Mouse (Mus musculus): ENCODE data around the gene Krt27.

Krt27 gene

GRCm38 (mm10) chr11:99351004-99351403 lies at the start of gene Krt27:
Gene Krt27 (minus strand): TSS chr11:99351104.
- no peak for DNase-seq (ENCODE audit: low read depth in 2 of 2, low spot score in 2 of 2)

GRCm38 (mm10) chr11:99399956-99400549 lies 49.1 kb upstream of the Krt27 start:
- no peak for DNase-seq (ENCODE audit: low read depth in 2 of 2, low spot score in 2 of 2)

GRCm38 (mm10) chr11:99398832-99399231 lies 47.9 kb upstream of the Krt27 start:
- no peak for DNase-seq (ENCODE audit: low read depth in 2 of 2, low spot score in 2 of 2)

GRCm38 (mm10) chr11:99398084-99398483 lies 47.2 kb upstream of the Krt27 start:
- no peak for DNase-seq (ENCODE audit: low read depth in 2 of 2, low spot score in 2 of 2)

DNA sequence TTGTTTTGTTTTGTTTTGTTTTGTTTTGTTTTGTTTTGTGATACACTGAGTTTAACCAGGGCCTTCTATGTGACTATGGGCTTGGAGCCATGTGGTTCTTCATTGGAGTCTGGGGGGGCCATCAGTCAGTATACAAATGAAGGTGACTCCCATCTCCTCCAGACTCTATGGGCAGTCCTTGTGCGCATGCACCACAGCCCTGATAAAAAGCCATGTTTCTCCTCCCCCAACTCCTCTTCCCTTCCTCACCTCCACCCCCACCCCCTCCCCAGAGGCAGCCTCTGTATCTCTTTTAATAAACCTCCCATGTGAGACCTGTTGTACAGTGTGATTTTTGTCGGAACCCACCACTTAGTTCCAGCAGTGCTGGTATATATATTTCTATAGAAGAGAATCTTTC lies 45.8 kb upstream of the Krt27 start:
- DNase-seq (ENCODE audit: low read depth in 2 of 2, low spot score in 2 of 2) = no peak

- no peak for DNase-seq (ENCODE audit: low read depth in 2 of 2, low spot score in 2 of 2)
These were observed 45.1 kb upstream of the Krt27 start for GRCm38 (mm10) chr11:99396034-99396433.

DNA sequence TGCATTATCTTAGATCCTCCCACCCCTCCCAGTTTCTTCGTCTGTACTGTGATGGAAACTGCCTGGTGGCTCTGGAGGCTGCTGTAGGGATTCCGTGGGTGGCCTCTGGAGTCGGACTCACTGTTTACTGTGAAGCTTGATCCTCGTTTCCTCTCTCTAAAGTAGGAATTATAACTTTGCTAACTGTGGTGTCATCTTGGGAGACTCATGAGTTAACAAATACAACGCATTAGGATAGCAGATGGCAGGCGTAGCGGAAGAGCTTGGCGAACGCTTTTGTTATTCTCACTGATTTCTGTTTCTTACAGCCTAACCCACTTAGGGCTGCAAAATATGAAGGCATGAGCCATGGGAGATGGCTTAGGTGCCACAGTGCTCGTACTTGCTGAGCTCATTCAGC lies 41.6 kb upstream of the Krt27 start:
- DNase-seq (ENCODE audit: low read depth in 2 of 2, low spot score in 2 of 2) = no peak

- no peak for DNase-seq (ENCODE audit: low read depth in 2 of 2, low spot score in 2 of 2)
These were observed 40.5 kb upstream of the Krt27 start for GRCm38 (mm10) chr11:99391375-99391774.

GRCm38 (mm10) chr11:99390866-99391265 lies 40.0 kb upstream of the Krt27 start:
- no peak for DNase-seq (ENCODE audit: low read depth in 2 of 2, low spot score in 2 of 2)

DNA sequence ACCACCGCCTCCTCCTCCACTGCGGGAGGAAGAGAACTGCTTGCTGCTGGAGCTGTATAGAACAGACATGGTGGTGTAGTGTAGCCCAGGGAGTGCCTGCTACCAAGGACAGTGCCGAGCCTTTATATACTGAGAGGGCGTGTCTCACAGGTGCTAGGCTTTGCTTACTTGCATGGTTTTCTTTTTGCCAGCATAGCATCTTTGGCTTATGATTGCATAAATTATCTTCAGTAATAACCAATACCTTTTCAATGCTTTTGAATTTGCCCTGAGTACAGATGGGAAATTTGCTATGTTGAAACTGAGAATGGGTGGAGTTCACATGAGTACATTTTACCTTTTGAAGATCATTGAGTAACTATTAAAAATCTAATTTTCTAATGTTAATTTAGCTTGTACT lies 38.4 kb upstream of the Krt27 start, which contains the start of gene Krt10:
Krt10 (minus strand) TSS at position 101 of the 400 bp plus-strand sequence.
- no peak for DNase-seq (ENCODE audit: low read depth in 2 of 2, low spot score in 2 of 2)

DNA sequence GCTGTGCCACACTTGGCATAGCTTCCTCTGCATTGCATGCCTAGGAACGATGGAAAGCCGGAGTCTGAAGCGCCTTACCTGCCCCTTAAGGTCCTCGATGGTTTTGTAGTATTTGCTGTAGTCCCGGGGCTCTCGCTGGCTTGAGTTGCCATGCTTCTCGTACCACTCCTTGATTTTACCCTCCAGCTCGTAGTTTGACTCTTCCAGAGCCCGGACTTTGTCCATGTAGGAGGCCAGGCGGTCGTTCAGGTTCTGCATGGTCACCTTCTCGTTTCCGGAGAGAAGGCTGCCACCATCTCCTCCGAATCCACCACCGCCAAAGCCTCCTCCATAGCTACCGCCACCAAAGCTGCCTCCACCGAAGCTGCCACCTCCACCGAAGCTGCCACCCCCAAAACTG lies 37.8 kb upstream of the Krt27 start:
- no peak for DNase-seq (ENCODE audit: low read depth in 2 of 2, low spot score in 2 of 2)

GRCm38 (mm10) chr11:99385813-99386721 lies 35.2 kb upstream of the Krt27 start:
- peak; percentile 55 to 65 for DNase-seq (ENCODE audit: low read depth in 2 of 2, low spot score in 2 of 2)

DNA sequence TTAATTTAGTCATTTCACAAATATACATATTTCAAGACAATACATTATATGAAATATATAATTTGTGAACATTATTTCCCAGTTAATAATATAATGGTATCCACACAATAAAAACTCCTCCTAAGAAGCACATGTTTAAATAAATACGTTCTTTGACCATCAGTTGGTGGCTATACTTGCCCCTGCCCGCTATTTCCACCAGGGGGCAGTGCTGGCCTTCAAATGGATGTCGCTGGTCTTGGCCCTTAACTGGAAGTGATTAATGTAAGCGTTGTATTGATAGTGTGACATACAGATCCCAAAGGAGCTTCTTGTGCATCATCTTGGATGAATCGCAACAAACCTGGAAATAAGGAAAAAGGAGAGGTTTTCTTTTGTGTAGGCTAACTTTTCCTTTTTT lies 28.7 kb upstream of the Krt27 start:
- peak; percentile 55 to 72 for DNase-seq (ENCODE audit: low read depth in 2 of 2, low spot score in 2 of 2)

- no peak for DNase-seq (ENCODE audit: low read depth in 2 of 2, low spot score in 2 of 2)
These were observed 23.9 kb upstream of the Krt27 start, which contains the start of gene Krt28 for GRCm38 (mm10) chr11:99374803-99375202. Gene Krt28 (minus strand): TSS chr11:99374903.

GRCm38 (mm10) chr11:99369853-99370451 lies 19.0 kb upstream of the Krt27 start:
- DNase-seq (ENCODE audit: low read depth in 2 of 2, low spot score in 2 of 2) = no peak

DNA sequence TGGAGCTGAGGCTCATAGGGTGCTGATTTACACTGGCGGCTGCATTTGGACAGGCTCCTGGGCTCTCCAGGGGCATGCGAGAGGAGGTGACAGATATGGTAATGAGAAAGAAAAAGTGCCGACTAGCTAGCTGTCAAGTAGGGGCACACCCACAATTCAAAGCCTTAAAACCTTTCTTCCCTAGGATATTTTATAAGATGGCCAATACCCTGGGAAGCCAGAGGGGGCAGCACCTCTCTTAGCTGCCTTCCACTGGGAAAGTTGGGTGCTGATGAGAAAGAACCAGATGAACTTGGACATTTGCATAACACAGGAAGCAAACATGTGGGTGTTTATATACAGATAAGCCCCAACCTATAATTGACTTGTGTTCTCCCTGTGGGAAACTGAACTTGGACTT lies 18.3 kb upstream of the Krt27 start:
- no peak for DNase-seq (ENCODE audit: low read depth in 2 of 2, low spot score in 2 of 2)

GRCm38 (mm10) chr11:99366791-99367190 lies 15.9 kb upstream of the Krt27 start:
- no peak for DNase-seq (ENCODE audit: low read depth in 2 of 2, low spot score in 2 of 2)

GRCm38 (mm10) chr11:99364412-99364811 lies 13.5 kb upstream of the Krt27 start:
- peak in 1 of 2 experiments; percentile 16 for DNase-seq (ENCODE audit: low read depth in 2 of 2, low spot score in 2 of 2)

DNA sequence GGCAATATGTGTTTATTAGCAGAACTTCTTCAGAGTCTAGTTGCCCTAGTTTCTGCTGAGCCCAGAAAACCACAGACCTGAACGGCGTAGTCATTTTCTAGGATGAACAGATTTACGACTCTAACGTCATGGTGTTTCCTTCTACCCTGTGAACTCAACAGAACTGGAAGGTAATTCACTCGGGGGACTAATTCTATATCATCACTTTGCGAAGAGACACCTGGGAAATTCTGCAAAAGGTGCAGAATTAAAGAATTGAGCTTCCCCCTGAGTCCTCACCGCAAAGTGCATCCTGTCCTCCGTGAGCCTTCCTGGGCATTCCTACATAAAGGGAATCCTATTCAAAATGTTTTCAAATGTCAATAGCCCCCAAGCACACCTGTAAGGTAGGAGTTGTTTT lies 10.5 kb upstream of the Krt27 start:
- no peak for DNase-seq (ENCODE audit: low read depth in 2 of 2, low spot score in 2 of 2)

GRCm38 (mm10) chr11:99339299-99339847 lies 11.5 kb downstream of the Krt27 start:
- no peak for DNase-seq (ENCODE audit: low read depth in 2 of 2, low spot score in 2 of 2)

- DNase-seq (ENCODE audit: low read depth in 2 of 2, low spot score in 2 of 2) = no peak
These were observed 13.0 kb downstream of the Krt27 start, which contains the start of gene Krt26 for GRCm38 (mm10) chr11:99337866-99338265. Gene Krt26 (minus strand): TSS chr11:99337966.

- DNase-seq (ENCODE audit: low read depth in 2 of 2, low spot score in 2 of 2) = no peak
These were observed 17.5 kb downstream of the Krt27 start for GRCm38 (mm10) chr11:99333426-99333825.
